Mouse (Mus musculus): ENCODE results near the gene Fam57b.

DNA sequence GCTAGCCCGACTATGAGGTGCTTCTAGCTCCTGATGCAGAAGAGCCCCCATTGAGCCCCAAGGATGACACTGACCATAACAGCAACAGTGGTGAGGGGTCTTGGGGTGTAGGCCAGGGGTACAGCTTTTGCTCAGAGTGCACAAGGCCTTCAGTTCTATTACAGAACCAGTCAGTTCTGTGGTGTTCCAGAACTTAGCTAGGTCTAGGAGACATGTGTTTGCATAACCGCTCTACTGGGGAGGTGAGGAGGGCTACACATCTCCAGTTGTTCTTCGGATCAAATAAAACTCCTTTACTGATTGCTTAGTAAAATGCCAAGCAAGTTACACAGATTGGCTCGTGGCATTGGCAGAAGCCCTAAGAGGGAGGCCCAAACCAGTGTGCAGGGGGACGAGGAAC lies 34.1 kb downstream of the Fam57b start, which contains the start of gene 4930451I11Rik:
- TF ChIP-seq MAFK (IDR thresholded peaks at IDR 0.05; ENCODE audit: insufficient read depth, low read depth, low read length) (no peak), ZNF384 (IDR thresholded peaks at IDR 0.05; ENCODE audit: low read depth, low read length) (no peak)

All from ES-E14 (cell line).